In genomic region chr1:132145973-132146685, GRCm38 (mm10) we compare ENCODE assay signal across 17 mouse cellular contexts. TPM values are rescaled to one million over a fixed set of nuclear protein-coding genes. Genes with fewer than 3 reads are reported as not detected.
A peak's percentile ranks its signal among the peaks of the same experiment; 100 is the strongest.
DNase-seq lines count a peak whose midpoint lies in the region; ATAC-seq and TF ChIP-seq lines count a peak whose summit lies in the region.
"Had no signal": no experiment of that assay in that cellular context is flagged by ENCODE, and none has a peak within 500 bp of the region (broad histone marks: within the 10 kb centered on the region; RNA-seq: fewer than 3 reads in every experiment).

No protein-coding gene starts in this region.

- DNase-seq in lung, postnatal 25 days (ENCODE audit: low spot score) = no peak
- peak; percentile 42 to 73 for DNase-seq in adrenal gland, postnatal 36 days
- peak; percentile 81 for DNase-seq in kidney, postnatal 10 days
- no peak for DNase-seq in gastrocnemius, adult 2 months
- DNase-seq: cerebellum, adult 18-20 months; right cerebral cortex, postnatal 14 days; thymus, adult 2 months had no signal

- intact Hi-C loops in gastrocnemius, adult 2 months (cut with DNase I) = no loop called here

- ATAC-seq in lung, embryonic 16.5 days (ENCODE audit: low read depth) = peak; percentile 37; the same call in 1 of the 2 replicates
- no peak for ATAC-seq in forebrain, embryonic 15.5 days (replicated peaks)

- H3K9ac ChIP-seq in lung, embryonic 16.5 days (ENCODE audit: low read length) = no peak overlapping the region
- no peak overlapping the region for H3K9ac ChIP-seq in forebrain, embryonic 15.5 days (replicated peaks)
- H3K9ac ChIP-seq: liver, embryonic 15.5 days had no signal

- no peaks in the 10 kb centered on the region for H3K79me2 ChIP-seq in macrophage (ENCODE audit: inconsistent target)

- H3K9me3 ChIP-seq in lung, embryonic 16.5 days (ENCODE audit: control insufficient read depth, low read length) = no peaks in the 10 kb centered on the region
- no peaks in the 10 kb centered on the region for H3K9me3 ChIP-seq in forebrain, embryonic 15.5 days
- H3K9me3 ChIP-seq: limb, embryonic 10.5 days; liver, embryonic 15.5 days had no signal

- H3K27ac ChIP-seq in lung, embryonic 16.5 days (ENCODE audit: low read length) = no peak overlapping the region
- H3K27ac ChIP-seq in macrophage = peak overlapping the region; percentile 41
- no peak overlapping the region for H3K27ac ChIP-seq in gastrocnemius, adult 2 months
- no peak overlapping the region for H3K27ac ChIP-seq in forebrain, embryonic 15.5 days (replicated peaks)
- H3K27ac ChIP-seq: limb, embryonic 10.5 days; liver, embryonic 15.5 days had no signal

- H3K4me2 ChIP-seq in lung, embryonic 16.5 days (ENCODE audit: low read depth, low read length) = no peak overlapping the region
- H3K4me2 ChIP-seq in forebrain, embryonic 15.5 days (replicated peaks) = no peak overlapping the region
- H3K4me2 ChIP-seq: liver, embryonic 15.5 days; midbrain, embryonic 11.5 days had no signal

- H3K4me1 ChIP-seq in lung, embryonic 16.5 days (replicated peaks; ENCODE audit: control insufficient read depth, insufficient read depth, low read length) = peaks cover 10% of the 10 kb centered on the region
- peaks cover 10% of the 10 kb centered on the region for H3K4me1 ChIP-seq in forebrain, embryonic 15.5 days
- H3K4me1 ChIP-seq: liver, embryonic 15.5 days had no signal

- H3K27me3 ChIP-seq in lung, embryonic 16.5 days (ENCODE audit: control insufficient read depth, insufficient read depth, low read depth, low read length) = no peaks in the 10 kb centered on the region
- H3K27me3 ChIP-seq in forebrain, embryonic 15.5 days = 0 out of 2 replicates have a peak, but pooled peaks cover 4% of the 10 kb centered on the region

- 69% methylated on average over 8 of the region's 8 CpGs for WGBS in lung, embryonic 16.5 days
- 65% methylated on average over 8 of the region's 8 CpGs for WGBS in macrophage (ENCODE audit: missing documents)
- WGBS in forebrain, embryonic 15.5 days = 91% methylated on average over 8 of the region's 8 CpGs

- no peak overlapping the region for H3K4me3 ChIP-seq in lung, embryonic 16.5 days (ENCODE audit: low read length)
- no peak overlapping the region for H3K4me3 ChIP-seq in macrophage (ENCODE audit: inconsistent target)
- H3K4me3 ChIP-seq in gastrocnemius, adult 2 months = no peak overlapping the region
- H3K4me3 ChIP-seq in forebrain, embryonic 15.5 days = no peak overlapping the region
- H3K4me3 ChIP-seq: limb, embryonic 10.5 days; liver, embryonic 15.5 days had no signal

- H3K36me3 ChIP-seq in lung, embryonic 16.5 days (ENCODE audit: control insufficient read depth, insufficient read depth, low read length) = no peaks in the 10 kb centered on the region
- H3K36me3 ChIP-seq in macrophage (ENCODE audit: inconsistent target) = no peaks in the 10 kb centered on the region
- no peaks in the 10 kb centered on the region for H3K36me3 ChIP-seq in forebrain, embryonic 15.5 days
- H3K36me3 ChIP-seq: limb, embryonic 10.5 days; liver, embryonic 15.5 days had no signal

- no peak for TF ChIP-seq CTCF in gastrocnemius, adult 2 months (IDR thresholded peaks at IDR 0.05)

RNA-seq across cellular contexts. Expression of gene Cdk18, which starts 6.6 kb away (rescaled TPM):
- 8.7 and 9.0 TPM in 2 replicates for polyA plus RNA-seq in lung, embryonic 16.5 days (2015; fragmentation: Nextera tagmentation; extraction: Ambion mirVana)
- 10 to 100 TPM; 14.2 to 21.2 TPM for total RNA-seq in adrenal gland, postnatal 36 days (2021)
- total RNA-seq in macrophage (2018; cell fraction: chromatin; rRNA removed) = 100 to 1,000 TPM in 18 of 26 experiments, 10 to 100 TPM in 8; 36.4 to 443 (median 163) TPM
- total RNA-seq in macrophage (2018; cell fraction: cytosol; rRNA removed) = 100 to 1,000 TPM in 8 of 26 experiments, 10 to 100 TPM in 18; 32.8 to 118 (median 70.3) TPM
- total RNA-seq in macrophage (2018; cell fraction: nucleus; rRNA removed) = 100 to 1,000 TPM in 12 of 26 experiments, 10 to 100 TPM in 14; 32.7 to 253 (median 92.9) TPM
- 71.8 to 165 TPM (median 102 TPM) in 3 replicates for polyA plus RNA-seq in macrophage (2018)
- 1 to 10 TPM; 3.0 to 4.1 TPM for total RNA-seq in gastrocnemius, adult 2 months (2021)
- 0.18 and 0.69 TPM in 2 replicates for polyA plus RNA-seq in forebrain, embryonic 15.5 days (2015; fragmentation: Nextera tagmentation; extraction: Ambion mirVana)
- total RNA-seq: neutrophil, adult 5-6 weeks had no signal

RNA-seq across cellular contexts. Expression of gene Lemd1, which starts 45.1 kb away (rescaled TPM):
- polyA plus RNA-seq in lung, embryonic 16.5 days (2015; fragmentation: Nextera tagmentation; extraction: Ambion mirVana) = 1.2 and 1.8 TPM in 2 replicates
- under 1 TPM; 0.33 TPM for total RNA-seq in adrenal gland, postnatal 36 days (2021)
- not detected for total RNA-seq in macrophage (2018; cell fraction: chromatin; rRNA removed)
- not detected for total RNA-seq in macrophage (2018; cell fraction: cytosol; rRNA removed)
- total RNA-seq in macrophage (2018; cell fraction: nucleus; rRNA removed) = not detected
- not detected in 3 replicates for polyA plus RNA-seq in macrophage (2018)
- not detected for total RNA-seq in gastrocnemius, adult 2 months (2021)
- 13.9 and 16.2 TPM in 2 replicates for polyA plus RNA-seq in forebrain, embryonic 15.5 days (2015; fragmentation: Nextera tagmentation; extraction: Ambion mirVana)
- total RNA-seq: granulocyte monocyte progenitor cell, adult 5-6 weeks; neutrophil, adult 5-6 weeks had no signal
- polyA plus RNA-seq: heart, embryonic 14.5 days; liver, embryonic 15.5 days; thymus, adult 2 months had no signal

RNA-seq across cellular contexts. Expression of gene AC124108.1, which starts 45.1 kb away (rescaled TPM):
- polyA plus RNA-seq in lung, embryonic 16.5 days (2015; fragmentation: Nextera tagmentation; extraction: Ambion mirVana) = 0.50 and 0.63 TPM in 2 replicates
- under 1 TPM in 1 of 2 experiments, not detected in 1; 0.07 TPM for total RNA-seq in adrenal gland, postnatal 36 days (2021)
- total RNA-seq in macrophage (2018; cell fraction: chromatin; rRNA removed) = not detected
- total RNA-seq in macrophage (2018; cell fraction: cytosol; rRNA removed) = not detected
- not detected for total RNA-seq in macrophage (2018; cell fraction: nucleus; rRNA removed)
- polyA plus RNA-seq in macrophage (2018) = not detected in 3 replicates
- total RNA-seq in gastrocnemius, adult 2 months (2021) = not detected
- 2.5 and 2.8 TPM in 2 replicates for polyA plus RNA-seq in forebrain, embryonic 15.5 days (2015; fragmentation: Nextera tagmentation; extraction: Ambion mirVana)
- total RNA-seq: granulocyte monocyte progenitor cell, adult 5-6 weeks; neutrophil, adult 5-6 weeks had no signal
- polyA plus RNA-seq: heart, embryonic 14.5 days; large intestine, adult 2 months; liver, embryonic 15.5 days; thymus, adult 2 months had no signal

Comparison
In these comparisons a context has a peak if more than half of its experiments do, and no peak if none do; other contexts are left out.
1. DNase-seq: peak in adrenal gland, postnatal 36 days (2 of 2) and kidney, postnatal 10 days (single experiment); none in lung, postnatal 25 days (single experiment) and gastrocnemius, adult 2 months (single experiment).